Mouse (Mus musculus) spleen, postnatal 14 days (tissue): ENCODE results near the gene Pgm1.

ENCODE experiments used
- DNase-seq, 2 experiments: peaks; one replicate each; pipeline ENCODE4 v3.0.0; 2021 to 2022; ENCODE audit warnings: low spot score in 2 of 2

Gene Pgm1

GRCm38 (mm10) chr4:99957186-99957585 is 28.0 kb downstream of the Pgm1 start:
- no peak for DNase-seq

- DNase-seq: no peak
Measured at GRCm38 (mm10) chr4:99958084-99958815, 29.0 kb downstream of the Pgm1 start.

- DNase-seq: no peak
Measured at GRCm38 (mm10) chr4:99959308-99959707, 30.1 kb downstream of the Pgm1 start.

- DNase-seq: no peak
Measured at GRCm38 (mm10) chr4:99966555-99966954, 37.3 kb downstream of the Pgm1 start.

DNA sequence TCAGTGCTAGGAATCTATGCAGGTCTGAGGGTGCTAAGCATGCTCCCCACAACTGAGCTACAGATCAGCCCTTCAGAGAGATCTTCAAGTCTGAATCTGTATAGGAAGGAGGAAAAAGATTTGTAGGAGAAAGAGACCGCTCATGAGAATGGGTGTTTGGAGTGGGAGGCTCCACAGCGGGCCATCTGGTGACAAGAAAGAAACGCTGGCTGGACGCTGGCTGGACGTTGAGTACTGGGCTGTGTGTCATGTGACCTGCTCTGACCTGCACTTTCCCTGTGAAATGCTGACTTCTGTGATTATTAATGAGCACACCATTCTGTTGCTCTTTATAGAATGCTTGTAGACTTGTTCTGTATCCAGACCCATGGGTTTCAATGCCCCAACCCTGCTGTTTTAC is 40.1 kb downstream of the Pgm1 start:
- no peak for DNase-seq

DNA sequence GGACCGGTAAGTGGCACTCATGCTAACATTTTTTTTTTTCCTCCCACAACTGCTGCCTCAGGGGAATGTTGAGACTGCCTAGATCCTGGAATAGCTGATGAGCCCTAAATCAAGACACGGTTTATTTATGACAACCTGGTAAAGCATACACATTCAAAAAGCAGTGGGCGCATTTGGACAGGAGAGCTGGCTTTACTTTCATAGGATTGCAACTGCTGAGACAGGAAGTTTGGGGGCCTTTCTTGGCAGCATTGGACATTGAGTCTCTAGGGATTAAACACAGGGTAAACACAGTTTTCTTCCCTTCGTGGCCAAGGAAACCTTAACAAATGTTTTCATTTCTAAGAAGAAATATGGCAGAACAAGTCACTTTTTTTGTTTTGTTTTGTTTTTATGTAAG is 40.9 kb downstream of the Pgm1 start:
- DNase-seq: no peak

DNA sequence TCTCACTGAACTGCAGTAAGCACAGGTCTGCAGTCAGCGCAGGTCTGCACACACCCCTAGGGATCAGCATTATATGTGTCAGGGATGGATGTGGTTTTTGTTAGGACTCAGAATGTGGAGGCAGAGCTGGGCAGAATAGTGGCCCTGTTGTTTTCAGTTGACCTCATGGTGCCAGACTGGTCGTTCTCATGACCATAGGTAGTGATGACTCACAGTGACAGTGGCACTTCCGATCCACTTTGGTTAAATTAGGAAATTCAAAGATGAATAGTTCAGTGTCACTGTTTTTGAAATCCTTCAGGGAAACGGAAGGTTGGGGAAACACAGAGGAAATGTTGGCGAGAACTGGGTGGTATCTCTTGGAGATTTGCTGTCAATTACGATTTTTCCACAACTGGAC is 43.7 kb downstream of the Pgm1 start:
- DNase-seq: no peak

- no peak for DNase-seq
Measured at GRCm38 (mm10) chr4:99973931-99974330, 44.7 kb downstream of the Pgm1 start.

- no peak for DNase-seq
Measured at GRCm38 (mm10) chr4:99974375-99974774, 45.2 kb downstream of the Pgm1 start.

GRCm38 (mm10) chr4:99979326-99979725 is 50.1 kb downstream of the Pgm1 start:
- no peak for DNase-seq

GRCm38 (mm10) chr4:99981216-99981615 is 52.0 kb downstream of the Pgm1 start:
- no peak for DNase-seq

GRCm38 (mm10) chr4:99983652-99984368 is 54.6 kb downstream of the Pgm1 start:
- no peak for DNase-seq

DNA sequence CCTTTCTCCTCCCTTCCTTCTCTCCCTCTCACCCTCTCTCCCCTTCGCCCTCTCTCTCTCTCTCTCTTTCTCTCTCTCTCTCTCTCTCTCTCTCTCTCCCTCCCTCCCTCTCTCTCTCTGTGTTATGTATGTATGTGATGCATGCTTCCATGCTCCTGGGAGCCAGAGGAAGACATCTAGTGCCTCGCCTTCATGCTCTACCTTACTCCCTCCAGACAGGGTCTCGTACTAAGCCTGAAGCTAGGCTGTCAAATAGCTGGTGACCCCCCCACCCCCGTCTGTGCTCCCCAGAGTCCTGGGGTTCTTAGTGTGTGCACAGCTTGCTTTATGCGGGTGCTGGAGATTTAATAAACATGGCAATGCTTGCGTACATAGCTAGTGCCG is 55.1 kb downstream of the Pgm1 start:
- no peak for DNase-seq

DNA sequence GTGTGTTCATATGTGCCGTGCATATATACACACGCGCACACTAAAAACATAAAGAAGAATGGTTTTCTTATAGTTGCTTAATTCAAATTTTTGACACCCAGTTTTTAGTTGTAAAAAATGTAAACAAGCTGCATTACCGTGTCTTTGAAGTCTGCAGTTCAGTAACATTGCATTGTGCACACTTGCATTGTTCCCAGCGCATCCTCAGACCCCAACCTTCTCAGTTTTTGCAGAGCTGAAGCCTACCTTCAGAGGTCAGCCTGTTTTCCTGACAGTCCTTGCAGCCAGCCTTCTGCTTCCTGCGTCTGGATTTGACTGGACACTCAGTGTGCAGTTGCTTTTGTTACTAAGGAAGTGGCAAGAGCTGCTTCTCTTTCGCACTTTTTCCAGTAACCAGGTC is 55.9 kb downstream of the Pgm1 start:
- no peak for DNase-seq

DNA sequence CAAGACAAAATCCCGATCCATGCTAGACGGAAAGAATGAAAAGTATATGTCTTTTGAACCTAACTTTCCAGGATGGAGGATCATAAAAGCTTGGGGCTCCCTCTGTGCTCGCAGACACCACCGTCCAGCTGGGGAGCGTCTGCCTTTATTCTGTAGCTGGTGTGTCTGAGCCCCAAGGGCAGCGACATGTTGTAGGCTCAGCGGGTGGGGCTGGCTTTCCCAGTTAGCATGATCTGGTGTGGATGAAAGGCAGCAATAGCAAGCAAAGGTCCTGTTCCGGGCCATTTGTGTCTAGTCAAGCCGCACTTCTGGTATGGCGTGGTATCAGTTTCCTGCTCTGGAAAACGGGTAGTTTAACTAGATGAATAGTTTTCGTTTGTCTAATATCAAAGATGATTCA is 56.4 kb downstream of the Pgm1 start:
- no peak for DNase-seq

GRCm38 (mm10) chr4:99986609-99987008 is 57.4 kb downstream of the Pgm1 start:
- DNase-seq: no peak

- no peak for DNase-seq
Measured at GRCm38 (mm10) chr4:99988771-99989170, 59.6 kb downstream of the Pgm1 start.

DNA sequence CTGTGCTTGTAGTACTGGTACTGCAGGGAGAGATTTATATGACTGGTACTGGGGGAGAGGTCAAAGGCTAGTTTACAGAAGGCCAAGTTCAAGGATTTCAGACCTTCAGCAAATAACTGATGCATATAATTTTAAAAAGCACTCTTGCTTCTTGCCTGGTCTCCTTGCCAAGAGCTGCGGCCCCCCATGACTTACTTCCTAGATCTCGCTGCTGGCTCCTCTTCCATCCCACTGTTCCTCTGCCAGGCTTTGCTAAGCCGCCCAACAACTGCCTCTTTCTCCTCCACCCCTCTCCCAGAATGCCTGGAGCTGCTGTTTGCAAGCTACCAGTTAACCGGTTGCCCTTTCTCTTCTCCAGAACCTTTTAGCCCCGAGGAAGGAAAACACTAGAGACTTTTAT is 71.8 kb downstream of the Pgm1 start:
- no peak for DNase-seq

- DNase-seq: no peak
Measured at GRCm38 (mm10) chr4:100001806-100002205, 72.6 kb downstream of the Pgm1 start.

DNA sequence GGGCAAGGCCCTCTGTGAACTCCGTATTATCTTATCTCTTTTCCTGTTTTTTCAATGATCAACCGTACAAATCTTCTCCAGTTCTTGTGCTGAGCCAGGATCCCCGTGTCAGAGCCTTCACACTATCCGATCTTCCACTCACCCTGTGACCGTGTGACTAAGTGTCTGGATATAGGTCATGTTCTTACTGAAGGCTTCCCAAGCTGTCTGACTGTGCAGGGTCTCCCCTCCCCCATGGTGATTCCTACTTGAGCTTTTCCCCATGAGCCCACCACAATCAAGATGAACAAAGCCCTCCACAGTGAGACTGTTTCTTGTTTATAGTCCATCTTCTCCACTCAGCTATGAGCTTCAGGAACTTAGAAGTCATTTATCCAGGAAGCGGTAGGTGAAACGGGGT is 78.5 kb downstream of the Pgm1 start:
- DNase-seq: no peak

DNA sequence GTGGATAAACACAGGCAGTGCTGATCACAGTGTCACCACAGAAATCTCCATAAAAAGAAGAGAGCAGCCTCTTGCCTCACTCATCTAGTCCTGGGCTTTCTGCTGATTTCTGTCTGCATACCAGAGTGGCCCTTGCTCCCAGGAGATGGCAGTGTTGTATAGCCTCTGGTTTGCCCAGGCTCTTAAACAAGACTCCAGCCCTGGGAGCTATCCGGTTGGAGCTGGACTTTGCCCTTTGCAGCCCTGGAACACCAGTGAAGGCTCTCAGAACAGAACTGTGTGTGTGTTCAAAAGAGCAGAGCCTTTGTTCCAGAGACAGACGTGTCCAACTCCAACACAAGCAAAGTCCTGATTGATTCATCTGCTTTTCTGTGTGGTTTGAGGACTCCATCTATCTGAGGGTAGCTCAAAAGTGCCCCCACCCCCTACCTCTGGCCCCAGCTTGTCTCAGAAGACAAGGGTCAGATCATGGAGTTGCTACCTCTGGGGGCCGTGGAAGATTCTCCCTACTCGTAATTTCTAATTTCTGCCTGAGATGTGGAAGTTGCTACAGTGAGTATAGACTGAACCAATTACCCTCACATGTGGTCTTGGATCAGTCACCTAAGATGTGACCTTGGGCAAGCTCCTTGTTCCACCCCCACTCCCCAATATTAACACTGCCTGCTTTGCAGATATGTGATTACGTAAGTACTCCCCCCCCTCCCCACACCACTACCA is 79.3 kb downstream of the Pgm1 start:
- no peak for DNase-seq

DNA sequence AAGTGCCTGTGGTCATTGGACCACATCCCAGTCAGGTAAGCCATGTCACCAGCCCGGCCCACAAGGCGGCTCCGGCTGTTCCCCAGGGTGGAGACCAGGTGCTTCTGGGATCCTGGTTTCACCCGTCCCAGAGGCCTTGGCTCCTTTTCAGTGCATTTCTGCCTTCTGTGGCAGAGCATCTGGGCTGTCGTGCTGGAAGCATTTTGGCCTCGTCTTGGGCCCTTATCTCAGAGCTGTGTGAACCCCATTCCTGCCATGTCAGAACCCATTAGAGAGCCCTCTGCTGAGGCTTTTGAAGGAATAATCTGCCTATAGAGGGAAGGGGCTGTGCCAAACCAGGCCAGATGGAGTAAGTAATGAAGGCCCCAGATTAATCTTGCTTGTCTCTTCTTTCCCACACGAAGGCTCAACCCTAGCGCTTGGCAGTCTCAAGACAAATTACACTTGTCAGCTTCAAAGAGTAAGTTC is 80.0 kb downstream of the Pgm1 start:
- no peak for DNase-seq

DNA sequence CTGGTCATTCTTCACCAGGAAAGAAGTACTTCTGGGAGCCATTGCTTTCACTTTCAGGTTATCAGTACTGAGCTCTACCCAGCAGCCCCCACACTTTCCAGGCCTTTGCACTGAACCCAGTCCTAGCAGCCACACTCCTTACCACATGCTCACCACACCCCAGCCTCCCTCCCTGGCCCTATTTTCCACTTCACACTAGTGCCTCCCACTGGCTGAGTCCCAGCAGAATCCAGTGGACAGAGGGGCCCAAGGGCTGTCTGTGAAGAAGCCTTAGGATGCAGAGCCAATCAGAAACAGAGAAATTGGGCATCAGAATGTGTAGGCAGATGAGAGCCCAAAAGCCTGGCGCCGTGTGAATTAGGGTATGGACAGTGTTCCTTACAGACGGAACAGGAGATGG is 81.7 kb downstream of the Pgm1 start:
- DNase-seq: no peak
